In the genomic region with DNA sequence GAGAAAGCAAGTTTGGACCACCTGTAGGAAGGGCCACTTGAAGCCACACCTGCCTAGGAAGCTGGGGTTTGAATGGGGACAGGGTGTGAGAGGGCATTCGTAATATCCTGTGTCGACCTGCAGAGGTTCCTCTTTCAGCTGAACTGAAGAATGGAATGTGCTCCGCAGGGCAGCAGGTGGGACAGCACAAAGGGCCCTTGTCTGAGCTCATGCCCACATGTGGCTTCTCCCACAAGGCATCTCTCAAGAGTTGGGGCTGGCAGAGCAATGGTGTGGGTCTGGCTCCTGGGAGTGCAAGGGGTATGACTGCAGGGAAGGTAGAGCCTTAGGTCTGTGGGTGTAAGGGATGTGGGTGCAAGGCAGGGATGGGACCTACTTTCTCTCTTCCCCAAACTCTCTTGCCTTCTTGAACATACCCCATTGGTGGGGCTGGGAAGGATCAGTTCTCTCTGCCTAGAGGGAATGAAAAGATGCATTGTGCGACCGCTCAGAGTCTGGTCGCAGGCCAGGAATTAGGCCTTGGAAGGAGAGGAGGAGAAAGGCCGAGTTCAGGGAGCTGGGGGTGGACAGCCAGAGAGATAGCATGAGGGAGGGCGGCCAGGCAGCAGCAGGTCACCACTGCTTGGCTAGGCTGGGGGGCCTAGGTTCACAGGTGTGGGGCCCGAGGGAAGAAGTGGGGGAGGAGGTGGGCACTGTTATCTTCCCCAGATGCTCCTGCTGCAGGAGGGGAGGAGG, we compare ENCODE assay signal across 9 mouse cellular contexts.
DNase-seq lines count a peak whose midpoint lies in the region; ATAC-seq and TF ChIP-seq lines count a peak whose summit lies in the region.
"Had no signal": no experiment of that assay in that cellular context is flagged by ENCODE, and none has a peak within 500 bp of the region (broad histone marks: within the 10 kb centered on the region; RNA-seq: fewer than 3 reads in every experiment).

No protein-coding gene starts in this region.

- peak overlapping the region; percentile 72 for H3K27ac ChIP-seq in embryonic facial prominence, embryonic 12.5 days
- no peak overlapping the region for H3K27ac ChIP-seq in gastrocnemius, adult 2 months
- H3K27ac ChIP-seq: macrophage had no signal

- H3K9me3 ChIP-seq in embryonic facial prominence, embryonic 12.5 days, result no peaks in the 10 kb centered on the region

- DNase-seq in heart, postnatal 4 days, result peak; percentile 39
- DNase-seq in heart, adult 8-10 months (ENCODE audit: low spot score), result no peak
- DNase-seq in layer of hippocampus, adult 11-12 months (ENCODE audit: low spot score), result peak; percentile 49
- no peak for DNase-seq in gastrocnemius, adult 2 months
- no peak for DNase-seq in kidney, adult 18-20 months
- DNase-seq in thymus, adult 18-20 months, result no peak

- ATAC-seq in embryonic facial prominence, embryonic 12.5 days (ENCODE audit: insufficient number of reproducible peaks, insufficient read depth, low FRiP score, low TSS enrichment), result peak; percentile 41; the same call in 1 of the 2 replicates
- 0 out of 2 replicates have a peak, but pooled peaks have one; percentile 17 for ATAC-seq in megakaryocyte progenitor cell, adult 5-6 weeks (replicated peaks; ENCODE audit: poor library complexity)

- no peaks in the 10 kb centered on the region for H3K36me3 ChIP-seq in embryonic facial prominence, embryonic 12.5 days

- no peak overlapping the region for H3K4me3 ChIP-seq in embryonic facial prominence, embryonic 12.5 days
- no peak overlapping the region for H3K4me3 ChIP-seq in gastrocnemius, adult 2 months

- no peaks in the 10 kb centered on the region for H3K27me3 ChIP-seq in embryonic facial prominence, embryonic 12.5 days

- no peak overlapping the region for H3K9ac ChIP-seq in embryonic facial prominence, embryonic 12.5 days

- intact Hi-C loops in gastrocnemius, adult 2 months (cut with DNase I), result no loop called here

- WGBS in embryonic facial prominence, embryonic 12.5 days, result 14% methylated on average over 9 of the region's 9 CpGs

- no peak overlapping the region for H3K4me2 ChIP-seq in embryonic facial prominence, embryonic 12.5 days (replicated peaks)

- TF ChIP-seq CTCF in gastrocnemius, adult 2 months (IDR thresholded peaks at IDR 0.05), result no peak

- peaks cover 15% of the 10 kb centered on the region for H3K4me1 ChIP-seq in embryonic facial prominence, embryonic 12.5 days

Comparison
In these comparisons a context has a peak if more than half of its experiments do, and no peak if none do; other contexts are left out.
1. DNase-seq: peak in heart, postnatal 4 days (single experiment) and layer of hippocampus, adult 11-12 months (single experiment); none in heart, adult 8-10 months (single experiment), gastrocnemius, adult 2 months (single experiment), kidney, adult 18-20 months (single experiment) and thymus, adult 18-20 months (0 of 2).